Mouse (Mus musculus) embryonic facial prominence, embryonic 14.5 days (tissue): ENCODE measurements around the gene Fhl2. TPM values are rescaled to one million over a fixed set of nuclear protein-coding genes. Genes with fewer than 3 reads are reported as not detected.

ENCODE experiments used
- ATAC-seq: fragments of 200-750 bp; cut with Nextera tagmentation; 2 replicates; pipeline ENCODE4 v1.8.0; 2017; ENCODE audit warnings: low read depth, moderate number of reproducible peaks, moderate TSS enrichment
- DNase-seq: peaks from one replicate; pipeline ENCODE4 v3.0.0-alpha.2; 2015; ENCODE audit warnings: low spot score
- H3K27ac ChIP-seq: fragments of 300-500 bp; sonication (generic); replicated peaks from 2 replicates; pipeline ENCODE4 v1.5.1; 2014; ENCODE audit warnings: low read depth, mild to moderate bottlenecking, low read length, moderate library complexity
- H3K27me3 ChIP-seq: fragments of 300-500 bp; sonication (generic); replicated peaks from 2 replicates; pipeline ENCODE4 v1.6.1; 2014; ENCODE audit warnings: low read length; ENCODE audit not compliant: control insufficient read depth, insufficient read depth
- H3K36me3 ChIP-seq: fragments of 300-500 bp; sonication (generic); 2 replicates; pipeline ENCODE4 v1.6.1; 2014; ENCODE audit warnings: low read length, mixed read lengths; ENCODE audit not compliant: control insufficient read depth, insufficient read depth
- H3K4me1 ChIP-seq: fragments of 300-500 bp; sonication (generic); 2 replicates; pipeline ENCODE4 v1.6.1; 2014; ENCODE audit warnings: antibody characterized with exemption, low read length; ENCODE audit not compliant: control insufficient read depth, insufficient read depth
- H3K4me2 ChIP-seq: fragments of 300-500 bp; sonication (generic); 2 replicates; pipeline ENCODE4 v1.6.1; 2014; ENCODE audit warnings: low read depth, mild to moderate bottlenecking, low read length, moderate library complexity, mixed read lengths
- H3K4me3 ChIP-seq: fragments of 300-500 bp; sonication (generic); 2 replicates; pipeline ENCODE4 v1.5.1; 2014; ENCODE audit warnings: low read depth, mild to moderate bottlenecking, low read length
- H3K9ac ChIP-seq: fragments of 300-500 bp; sonication (generic); 2 replicates; pipeline ENCODE4 v1.6.1; 2014; ENCODE audit warnings: low read depth, mild to moderate bottlenecking, low read length, moderate library complexity, mixed read lengths
- H3K9me3 ChIP-seq: fragments of 300-500 bp; sonication (generic); 2 replicates; pipeline ENCODE4 v1.6.1; 2016; ENCODE audit warnings: low read length; ENCODE audit not compliant: control insufficient read depth
- WGBS: fragments of 180-500 bp; shearing (Covaris S2); extraction: QIAGEN DNeasy Blood & Tissue Kit; methylation state at CpG from one replicate; pipeline ENCODE4 v1.1.7; 2014; 5-methylcytosine and 5-hydroxymethylcytosine counted together
- polyA plus RNA-seq: library from polyadenylated mRNA; unstranded; fragments of >200 nt; fragmentation: Nextera tagmentation; extraction: Ambion mirVana; gene quantifications from 2 replicates; pipeline ENCODE4 v1.2.1, GENCODE M21; 2014

Fhl2 gene
- polyA plus RNA-seq, 1 experiment from 2014 or later, result 29.7 TPM

DNA sequence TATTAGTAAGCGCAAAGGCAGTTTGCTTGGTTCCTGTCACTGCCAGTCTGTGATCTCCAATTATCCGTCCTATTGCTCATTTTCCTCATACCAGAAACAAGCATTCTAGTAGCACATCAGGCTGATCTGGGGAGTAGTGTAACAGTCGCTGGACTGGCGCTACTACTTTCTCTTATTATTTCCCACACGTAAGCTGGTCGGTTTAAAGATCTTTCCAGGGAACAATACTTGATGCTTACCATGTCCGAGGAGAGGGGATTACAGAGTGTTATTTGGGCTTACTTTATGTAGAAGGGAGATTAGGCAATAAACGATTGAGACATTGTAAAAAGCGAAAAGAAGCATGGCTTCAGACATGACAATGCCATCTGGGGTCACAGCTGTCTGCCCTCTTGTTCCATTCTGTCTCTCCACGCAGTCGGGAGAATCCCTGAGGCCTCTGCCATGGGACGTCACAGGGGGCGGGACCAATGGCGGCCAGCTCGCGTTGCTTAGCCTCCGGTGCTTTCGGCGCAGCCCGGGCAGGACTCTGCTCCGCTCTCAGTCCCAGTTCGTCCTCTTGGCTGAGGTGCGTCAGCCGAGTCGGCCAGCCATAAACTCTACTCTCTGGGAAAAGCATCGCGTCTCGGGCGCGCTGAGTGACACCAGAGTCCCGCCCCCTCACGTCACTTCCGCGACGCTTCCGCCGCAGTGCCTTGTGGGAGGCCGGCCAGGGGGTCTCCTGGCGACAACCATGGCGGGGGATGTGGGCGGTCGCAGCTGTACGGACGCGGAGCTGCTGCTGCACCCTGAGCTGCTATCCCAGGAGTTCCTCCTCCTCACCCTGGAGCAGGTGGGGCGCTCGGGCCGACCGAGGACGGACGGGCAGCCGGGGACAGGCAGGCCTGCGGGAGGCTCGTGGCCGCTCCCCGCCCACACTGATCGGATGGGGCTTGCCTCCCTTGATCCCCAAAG is 98.5 kb downstream of the Fhl2 start, which contains the start of the genes Tgfbrap1 and AI597479:
Gene Tgfbrap1 (minus strand): TSS at position 607 of the 954 bp plus-strand sequence.
Gene AI597479 (plus strand): TSS at position 680 of the 954 bp plus-strand sequence.
- peaks cover 10% of the 10 kb centered on the region; the same call in 1 of the 2 replicates for H3K36me3 ChIP-seq
- H3K27me3 ChIP-seq, result no peaks in the 10 kb centered on the region
- DNase-seq, result peak; percentile 96
- under 1% methylated on average over 51 of the region's 57 CpGs for WGBS
- H3K4me3 ChIP-seq, result peak within 1 kb of the TSS; percentile 99
- peak within 1 kb of the TSS; percentile 100 for H3K27ac ChIP-seq
- H3K4me2 ChIP-seq, result peak within 1 kb of the TSS; percentile 84
- peaks cover 5% of the 10 kb centered on the region for H3K4me1 ChIP-seq
- H3K9me3 ChIP-seq, result no peaks in the 10 kb centered on the region
- peak; percentile 97 for ATAC-seq
- peak within 1 kb of the TSS; percentile 96 for H3K9ac ChIP-seq

DNA sequence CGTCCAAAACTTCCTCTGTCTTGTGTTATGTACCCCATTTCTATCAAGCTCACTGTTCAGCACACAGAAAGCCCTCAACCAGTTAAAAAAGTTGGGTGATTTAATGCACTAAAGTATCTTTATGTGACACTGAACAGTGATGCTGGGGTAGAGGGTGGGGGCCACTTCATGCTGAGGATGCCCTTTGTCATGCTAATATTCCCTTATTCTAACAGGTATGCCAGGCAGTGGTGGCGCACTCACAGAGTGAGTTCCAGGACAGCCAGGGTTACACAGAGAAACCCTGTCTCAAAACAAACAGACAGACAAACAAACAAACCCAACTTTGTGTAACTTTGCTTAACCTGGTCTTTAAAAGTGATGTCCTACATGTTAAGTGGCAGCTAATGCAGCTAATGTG is 102.6 kb downstream of the Fhl2 start:
- Histone ChIP-seq H3K27ac (no peak overlapping the region), H3K36me3 (no peaks in the 10 kb centered on the region), H3K4me3 (no peak overlapping the region), H3K9ac (no peak overlapping the region), H3K4me2 (no peak overlapping the region), H3K4me1 (peaks cover 5% of the 10 kb centered on the region), H3K9me3 (no peaks in the 10 kb centered on the region), H3K27me3 (no peaks in the 10 kb centered on the region)
- ATAC-seq, result no peak
- WGBS, result 88% methylated on average over 2 of the region's 2 CpGs
- DNase-seq, result no peak

DNA sequence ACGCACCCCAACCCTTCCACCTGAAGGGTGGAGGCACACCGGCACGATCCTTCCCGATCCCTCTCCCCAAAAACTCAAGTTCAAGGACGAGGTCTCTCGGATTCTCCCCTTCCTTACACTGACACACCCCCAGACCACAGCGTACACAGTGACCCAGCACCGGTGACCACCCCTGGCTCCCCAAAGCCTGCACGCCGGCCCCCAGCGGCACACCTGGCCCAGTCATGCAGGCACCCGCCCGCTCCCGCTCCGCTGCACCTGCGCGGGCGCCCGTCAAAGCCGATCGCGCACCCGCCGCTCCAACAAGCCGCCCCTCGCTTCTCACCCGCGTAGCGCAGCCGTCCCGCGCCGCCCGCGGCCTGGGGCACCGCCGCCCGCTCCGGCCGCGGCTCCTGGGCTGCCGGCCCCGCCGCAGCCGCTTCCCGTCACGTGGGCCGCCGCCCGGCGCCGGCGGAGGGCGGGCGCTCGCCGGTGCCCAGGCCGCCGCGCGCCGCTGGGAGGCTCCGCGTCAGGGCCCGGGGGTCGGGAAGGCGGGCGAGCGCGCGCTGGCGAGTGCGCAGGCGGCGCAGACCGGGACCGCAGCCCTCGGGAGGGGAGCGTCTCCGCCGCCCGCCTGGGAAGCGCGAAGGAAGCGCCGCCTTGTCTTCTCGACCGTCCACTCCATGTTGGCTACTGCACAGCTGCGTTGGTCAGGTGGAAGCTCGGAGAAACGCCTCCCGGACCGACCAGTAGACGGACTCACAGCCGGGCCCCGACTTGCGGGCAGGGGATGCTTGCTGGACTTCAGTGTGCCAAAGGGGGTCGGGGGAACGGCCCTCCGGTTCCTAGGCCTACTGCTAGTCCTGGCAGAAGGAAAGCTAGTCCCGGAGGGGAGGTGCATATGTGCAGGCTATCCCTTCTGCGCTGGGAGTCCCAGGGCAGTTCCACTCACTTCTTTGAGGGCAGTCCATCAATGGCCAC is 104.4 kb downstream of the Fhl2 start:
- DNase-seq (peak; percentile 66), ATAC-seq (peak; percentile 88)
- Histone ChIP-seq H3K9me3 (no peaks in the 10 kb centered on the region), H3K36me3 (no peaks in the 10 kb centered on the region), H3K27me3 (no peaks in the 10 kb centered on the region), H3K27ac (peak overlapping the region; percentile 81), H3K4me2 (peak overlapping the region; percentile 86), H3K9ac (peak overlapping the region; percentile 87), H3K4me1 (peaks cover 4% of the 10 kb centered on the region; the same call in 1 of the 2 replicates), H3K4me3 (peak overlapping the region; percentile 78)
- under 1% methylated on average over 42 of the region's 102 CpGs for WGBS

DNA sequence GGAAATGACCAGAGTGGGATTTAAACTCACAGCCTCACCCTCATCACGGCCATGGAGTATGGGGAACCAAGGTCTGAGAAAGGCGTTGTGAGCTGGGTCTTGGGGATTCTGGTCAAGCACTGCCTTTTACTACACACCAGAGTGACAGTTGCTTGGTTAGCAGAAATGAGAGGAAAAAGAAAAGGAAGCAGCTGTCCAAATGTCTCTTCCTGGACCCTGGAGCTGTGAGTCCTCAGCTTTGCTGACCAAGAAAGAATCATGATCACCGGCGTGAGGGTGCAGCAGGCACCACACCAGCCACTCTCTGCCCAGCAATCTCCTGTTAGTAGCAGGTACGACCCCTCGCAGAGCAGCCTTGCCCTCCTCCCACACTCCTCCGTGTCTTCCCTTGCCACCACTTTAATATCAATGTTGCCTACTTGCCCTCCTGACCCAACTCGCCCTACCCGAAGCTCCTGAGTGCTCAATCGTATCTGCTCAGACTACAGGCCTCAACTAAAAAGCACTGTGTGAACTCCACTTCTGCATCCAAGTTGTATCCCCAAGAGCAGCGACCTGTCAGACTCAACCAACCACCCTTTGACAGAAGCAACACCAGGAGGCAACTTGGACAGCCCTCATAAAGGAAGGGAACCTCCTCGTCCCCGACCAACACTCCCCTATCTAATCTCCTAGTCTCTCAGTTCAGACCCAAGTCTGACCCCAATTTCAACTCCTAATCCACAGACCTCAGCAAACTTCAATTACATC is 105.3 kb downstream of the Fhl2 start:
- DNase-seq, result no peak
- no peaks in the 10 kb centered on the region for H3K36me3 ChIP-seq
- H3K9me3 ChIP-seq, result no peaks in the 10 kb centered on the region
- peak overlapping the region; percentile 78 for H3K4me3 ChIP-seq
- peak overlapping the region; percentile 86 for H3K4me2 ChIP-seq
- 37% methylated on average over 11 of the region's 13 CpGs for WGBS
- H3K27me3 ChIP-seq, result no peaks in the 10 kb centered on the region
- peaks cover 4% of the 10 kb centered on the region; the same call in 1 of the 2 replicates for H3K4me1 ChIP-seq
- H3K9ac ChIP-seq, result peak overlapping the region; percentile 87
- peak; percentile 4; the same call in 1 of the 2 replicates for ATAC-seq
- H3K27ac ChIP-seq, result no peak overlapping the region

DNA sequence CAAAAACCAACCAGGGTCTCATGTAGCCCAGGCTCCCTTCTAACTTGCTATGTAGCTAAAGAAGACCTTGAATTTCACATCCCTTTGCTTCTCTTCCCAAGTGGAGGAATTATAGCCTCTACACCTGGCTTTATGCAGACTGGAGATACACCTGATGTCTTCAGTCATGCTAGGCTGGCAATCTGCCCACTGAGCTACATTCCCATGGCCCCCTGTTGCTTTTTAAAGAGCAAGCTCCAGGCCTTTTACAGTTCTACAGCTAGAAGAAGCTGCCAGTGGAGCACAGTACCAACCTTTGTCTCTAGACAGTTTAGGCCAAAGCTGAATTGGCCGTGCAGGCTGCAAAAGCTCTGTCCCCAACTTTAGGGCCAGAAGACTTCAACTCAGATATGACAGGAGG is 106.4 kb downstream of the Fhl2 start:
- ATAC-seq, result no peak
- 73% methylated on average over 1 of the region's 1 CpGs for WGBS

DNA sequence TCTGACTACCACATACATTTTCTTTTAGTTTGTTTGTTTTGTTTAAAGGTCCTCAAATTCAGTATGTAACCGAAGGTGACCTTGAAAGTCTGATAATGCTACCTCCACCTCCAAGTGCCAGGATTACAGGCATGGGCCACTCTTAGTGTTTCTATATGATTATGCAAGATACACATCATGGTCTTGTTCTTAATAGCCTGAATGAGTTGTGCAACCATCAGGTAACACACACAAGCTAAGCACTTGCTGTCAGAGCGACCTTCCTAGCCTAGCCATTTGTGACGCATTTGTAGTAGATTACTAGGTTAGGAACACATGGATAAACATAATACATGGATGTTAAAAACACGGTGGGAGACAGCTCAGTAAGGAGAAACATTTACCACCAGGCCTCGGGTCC is 113.8 kb downstream of the Fhl2 start:
- no peak overlapping the region for H3K27ac ChIP-seq
- H3K9me3 ChIP-seq, result no peaks in the 10 kb centered on the region
- no peak for ATAC-seq
- DNase-seq, result no peak
- 86% methylated on average over 5 of the region's 5 CpGs for WGBS
- no peaks in the 10 kb centered on the region for H3K27me3 ChIP-seq
- no peak overlapping the region for H3K9ac ChIP-seq
- no peaks in the 10 kb centered on the region for H3K36me3 ChIP-seq
- H3K4me3 ChIP-seq, result no peak overlapping the region
- no peak overlapping the region for H3K4me2 ChIP-seq
- H3K4me1 ChIP-seq, result no peaks in the 10 kb centered on the region

More for the DNA sequence above, 106.4 kb downstream of the Fhl2 start:
- Histone ChIP-seq H3K27ac (no peak overlapping the region), H3K4me1 (peaks cover 4% of the 10 kb centered on the region; the same call in 1 of the 2 replicates), H3K36me3 (no peaks in the 10 kb centered on the region), H3K9ac (no peak overlapping the region), H3K27me3 (no peaks in the 10 kb centered on the region), H3K9me3 (no peaks in the 10 kb centered on the region), H3K4me3 (no peak overlapping the region), H3K4me2 (no peak overlapping the region)
- DNase-seq, result no peak

DNA sequence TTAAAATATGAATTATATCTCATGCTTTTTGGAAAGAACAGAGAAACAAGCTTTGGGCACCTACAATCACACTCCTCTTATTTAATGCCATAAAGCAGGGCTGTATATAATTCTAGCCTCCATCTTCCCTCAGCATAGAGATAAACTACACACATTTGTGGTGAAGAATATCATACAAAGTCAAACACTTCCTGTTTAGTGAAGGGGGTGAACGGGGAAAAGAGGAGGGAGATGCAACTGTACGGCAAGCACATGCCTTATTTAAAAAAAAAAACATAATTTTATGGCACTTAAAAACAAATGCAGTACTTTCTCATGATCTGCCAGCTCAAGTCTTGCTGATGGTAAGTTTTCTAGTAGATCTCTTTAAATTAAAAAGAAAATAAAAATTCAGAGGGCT is 118.7 kb downstream of the Fhl2 start:
- no peaks in the 10 kb centered on the region for H3K4me1 ChIP-seq
- ATAC-seq (no peak), DNase-seq (no peak)
- 82% methylated on average over 2 of the region's 2 CpGs for WGBS
- H3K9ac ChIP-seq, result no peak overlapping the region
- peaks cover 22% of the 10 kb centered on the region for H3K36me3 ChIP-seq
- no peak overlapping the region for H3K27ac ChIP-seq
- H3K4me3 ChIP-seq, result no peak overlapping the region
- H3K9me3 ChIP-seq, result no peaks in the 10 kb centered on the region
- no peaks in the 10 kb centered on the region for H3K27me3 ChIP-seq
- no peak overlapping the region for H3K4me2 ChIP-seq

DNA sequence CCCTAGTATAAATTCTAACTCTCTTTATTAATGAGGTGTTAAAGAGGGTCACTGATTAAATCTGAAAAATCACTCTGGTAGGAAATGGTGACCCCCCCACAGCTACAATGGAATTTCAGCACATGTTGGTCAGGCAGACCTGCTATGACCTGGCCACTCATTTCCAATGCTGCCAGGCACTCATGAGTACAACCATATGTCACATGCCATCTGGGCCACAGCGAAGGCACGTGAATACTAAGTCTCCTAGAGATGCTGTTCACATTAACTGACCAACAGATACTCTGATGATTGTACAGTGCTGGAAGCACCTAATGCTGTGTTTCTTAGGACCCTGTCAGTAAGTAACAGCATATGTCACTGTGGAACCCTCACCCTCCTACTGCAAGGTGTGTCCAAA is 122.0 kb downstream of the Fhl2 start:
- DNase-seq (no peak), ATAC-seq (no peak)
- Histone ChIP-seq H3K27ac (no peak overlapping the region), H3K4me1 (no peaks in the 10 kb centered on the region), H3K9ac (no peak overlapping the region), H3K27me3 (no peaks in the 10 kb centered on the region), H3K9me3 (no peaks in the 10 kb centered on the region), H3K36me3 (peaks cover 27% of the 10 kb centered on the region), H3K4me3 (no peak overlapping the region), H3K4me2 (no peak overlapping the region)
- WGBS, result 86% methylated on average over 2 of the region's 2 CpGs
